Mouse (Mus musculus) forebrain, embryonic 16.5 days (tissue): ENCODE data around the gene 4933425L06Rik. TPM values are rescaled to one million over a fixed set of nuclear protein-coding genes. Genes with fewer than 3 reads are reported as not detected.

Experiments
- ATAC-seq: fragments of 200-750 bp; cut with Nextera tagmentation; 2 replicates; pipeline ENCODE4 v1.8.0; 2017; ENCODE audit warnings: mild to moderate bottlenecking, moderate library complexity
- H3K27ac ChIP-seq: fragments of 300-500 bp; sonication (generic); 2 replicates; pipeline ENCODE4 v1.5.1; 2014; ENCODE audit warnings: low read length, control low read depth
- H3K27me3 ChIP-seq: fragments of 300-500 bp; sonication (generic); replicated peaks from 2 replicates; pipeline ENCODE4 v1.6.1; 2014; ENCODE audit warnings: low read length; ENCODE audit not compliant: control insufficient read depth, insufficient read depth
- H3K36me3 ChIP-seq: fragments of 300-500 bp; sonication (generic); 2 replicates; pipeline ENCODE4 v1.6.1; 2014; ENCODE audit not compliant: control insufficient read depth, insufficient read depth
- H3K4me1 ChIP-seq: fragments of 300-500 bp; sonication (generic); replicated peaks from 2 replicates; pipeline ENCODE4 v1.6.1; 2014; ENCODE audit warnings: low read length; ENCODE audit not compliant: control insufficient read depth, insufficient read depth
- H3K4me2 ChIP-seq: fragments of 300-500 bp; sonication (generic); 2 replicates; pipeline ENCODE4 v1.6.1; 2014; ENCODE audit warnings: mild to moderate bottlenecking, low read length, control low read depth
- H3K4me3 ChIP-seq: fragments of 300-500 bp; sonication (generic); replicated peaks from 2 replicates; pipeline ENCODE4 v1.5.1; 2014; ENCODE audit warnings: mild to moderate bottlenecking, low read length, control low read depth
- H3K9ac ChIP-seq: fragments of 300-500 bp; sonication (generic); replicated peaks from 2 replicates; pipeline ENCODE4 v1.6.1; 2014; ENCODE audit warnings: low read depth, low read length, control low read depth
- H3K9me3 ChIP-seq: fragments of 300-500 bp; sonication (generic); 2 replicates; pipeline ENCODE4 v1.6.1; 2016; ENCODE audit warnings: low read length; ENCODE audit not compliant: control insufficient read depth
- WGBS: fragments of 180-500 bp; shearing (Covaris S2); extraction: QIAGEN DNeasy Blood & Tissue Kit; methylation state at CpG from one replicate; pipeline ENCODE4 v1.1.7; 2014; 5-methylcytosine and 5-hydroxymethylcytosine counted together
- polyA plus RNA-seq: library from polyadenylated mRNA; unstranded; fragments of >200 nt; fragmentation: Nextera tagmentation; extraction: Ambion mirVana; gene quantifications from 2 replicates; pipeline ENCODE4 v1.2.1, GENCODE M21; 2015

4933425L06Rik gene
- polyA plus RNA-seq, 1 experiment from 2014 or later, result 0.13 TPM

DNA sequence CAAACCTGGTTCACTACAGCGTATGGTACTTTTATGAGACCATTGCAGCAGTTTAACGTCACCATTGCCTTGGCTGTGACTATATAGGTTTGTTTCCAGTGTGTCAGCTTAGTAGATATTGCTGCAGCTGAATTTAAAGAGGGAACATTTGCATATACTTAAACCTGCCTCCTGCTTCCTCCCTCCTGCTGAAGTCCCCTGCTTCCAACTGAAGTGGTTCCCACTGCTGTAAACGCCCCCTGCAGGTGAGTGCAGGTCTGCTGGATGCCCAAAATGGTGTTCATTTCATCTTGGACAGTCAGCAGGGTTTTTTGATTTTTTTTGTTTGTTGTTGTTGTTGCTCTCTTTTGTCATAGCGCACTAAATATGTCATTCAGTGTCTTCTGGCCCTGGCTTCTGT lies 72.0 kb downstream of the 4933425L06Rik start:
- WGBS, result 53% methylated on average over 4 of the region's 4 CpGs
- no peak for ATAC-seq
- no peak overlapping the region for H3K9ac ChIP-seq
- H3K27ac ChIP-seq, result no peak overlapping the region
- H3K4me3 ChIP-seq, result no peak overlapping the region
- H3K4me1 ChIP-seq, result no peaks in the 10 kb centered on the region
- no peaks in the 10 kb centered on the region for H3K9me3 ChIP-seq
- no peak overlapping the region for H3K4me2 ChIP-seq
- no peaks in the 10 kb centered on the region for H3K27me3 ChIP-seq
- H3K36me3 ChIP-seq, result no peaks in the 10 kb centered on the region

DNA sequence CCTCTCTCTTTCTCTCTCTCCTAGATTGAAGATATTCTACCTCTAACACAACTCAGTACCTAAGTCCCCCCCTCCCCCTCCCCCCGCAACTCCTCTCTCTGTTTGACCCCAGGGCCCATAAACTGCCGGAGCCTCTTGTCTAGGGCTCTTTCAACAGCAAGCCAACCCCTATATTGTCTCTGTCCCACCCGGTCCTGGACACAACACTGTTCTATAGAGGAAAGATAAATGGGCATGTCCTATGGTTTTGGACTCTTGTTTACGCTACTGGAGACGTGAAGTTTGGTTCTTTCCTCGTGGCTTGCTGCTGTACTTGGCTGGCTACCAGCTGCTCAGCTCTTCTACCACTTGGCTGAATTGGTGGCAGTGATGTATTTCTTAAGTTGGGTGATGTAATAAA lies 83.5 kb downstream of the 4933425L06Rik start:
- H3K36me3 ChIP-seq, result no peaks in the 10 kb centered on the region
- no peak overlapping the region for H3K27ac ChIP-seq
- no peak overlapping the region for H3K4me2 ChIP-seq
- no peak overlapping the region for H3K9ac ChIP-seq
- H3K4me1 ChIP-seq, result no peaks in the 10 kb centered on the region
- H3K4me3 ChIP-seq, result no peak overlapping the region
- WGBS, result 75% methylated on average over 6 of the region's 6 CpGs
- no peaks in the 10 kb centered on the region for H3K9me3 ChIP-seq
- no peak for ATAC-seq
- H3K27me3 ChIP-seq, result no peaks in the 10 kb centered on the region

Other genes starting within 250 kb of the 4933425L06Rik start
- 0.48 and 0.56 TPM in 2 replicates for gene Shisal2b, start 218.2 kb upstream of the 4933425L06Rik start, polyA plus RNA-seq
- gene Rgs7bp, start 27.2 kb upstream of the 4933425L06Rik start, polyA plus RNA-seq, result 6.0 and 6.8 TPM in 2 replicates
- gene Rnf180, start 212.7 kb downstream of the 4933425L06Rik start, polyA plus RNA-seq, result 46.9 and 50.0 TPM in 2 replicates